Mouse (Mus musculus) embryonic facial prominence, embryonic 13.5 days (tissue): ENCODE data around the gene Aplf. TPM values are rescaled to one million over a fixed set of nuclear protein-coding genes. Genes with fewer than 3 reads are reported as not detected.

Source experiments
- ATAC-seq: fragments of 200-750 bp; cut with Nextera tagmentation; 2 replicates; pipeline ENCODE4 v1.8.0; 2017; ENCODE audit warnings: low read depth; ENCODE audit not compliant: insufficient number of reproducible peaks, insufficient read depth, low FRiP score, low TSS enrichment
- H3K27ac ChIP-seq: fragments of 300-500 bp; sonication (generic); 2 replicates; pipeline ENCODE4 v1.5.1; 2015; ENCODE audit warnings: moderate library complexity, mild to moderate bottlenecking, inconsistent platforms
- H3K27me3 ChIP-seq: fragments of 300-500 bp; sonication (generic); 2 replicates; pipeline ENCODE4 v1.6.1; 2015; ENCODE audit warnings: mild to moderate bottlenecking, inconsistent platforms
- H3K36me3 ChIP-seq: fragments of 300-500 bp; sonication (generic); 2 replicates; pipeline ENCODE4 v1.6.1; 2015; ENCODE audit warnings: mild to moderate bottlenecking, inconsistent platforms
- H3K4me1 ChIP-seq: fragments of 300-500 bp; sonication (generic); 2 replicates; pipeline ENCODE4 v1.6.1; 2015; ENCODE audit warnings: inconsistent platforms
- H3K4me2 ChIP-seq: fragments of 300-500 bp; sonication (generic); 2 replicates; pipeline ENCODE4 v1.6.1; 2015; ENCODE audit warnings: moderate library complexity, mild to moderate bottlenecking, inconsistent platforms
- H3K4me3 ChIP-seq: fragments of 300-500 bp; sonication (generic); 2 replicates; pipeline ENCODE4 v1.5.1; 2015; ENCODE audit warnings: mild to moderate bottlenecking, inconsistent platforms
- H3K9ac ChIP-seq: fragments of 300-500 bp; sonication (generic); 2 replicates; pipeline ENCODE4 v1.6.1; 2015; ENCODE audit warnings: mild to moderate bottlenecking, inconsistent platforms
- H3K9me3 ChIP-seq: fragments of 300-500 bp; sonication (generic); 2 replicates; pipeline ENCODE4 v1.6.1; 2016; ENCODE audit warnings: inconsistent platforms
- WGBS: fragments of 180-500 bp; shearing (Covaris S2); methylation state at CpG from one replicate; pipeline ENCODE4 v1.1.7; 2015; ENCODE audit warnings: mixed read lengths; 5-methylcytosine and 5-hydroxymethylcytosine counted together
- polyA plus RNA-seq: library from polyadenylated mRNA; unstranded; fragments of >200 nt; fragmentation: Nextera tagmentation; extraction: Ambion mirVana; gene quantifications from 2 replicates; pipeline ENCODE4 v1.2.1, GENCODE M21; 2015

Aplf gene
- polyA plus RNA-seq, 1 experiment from 2014 or later, result 14.9 TPM

DNA sequence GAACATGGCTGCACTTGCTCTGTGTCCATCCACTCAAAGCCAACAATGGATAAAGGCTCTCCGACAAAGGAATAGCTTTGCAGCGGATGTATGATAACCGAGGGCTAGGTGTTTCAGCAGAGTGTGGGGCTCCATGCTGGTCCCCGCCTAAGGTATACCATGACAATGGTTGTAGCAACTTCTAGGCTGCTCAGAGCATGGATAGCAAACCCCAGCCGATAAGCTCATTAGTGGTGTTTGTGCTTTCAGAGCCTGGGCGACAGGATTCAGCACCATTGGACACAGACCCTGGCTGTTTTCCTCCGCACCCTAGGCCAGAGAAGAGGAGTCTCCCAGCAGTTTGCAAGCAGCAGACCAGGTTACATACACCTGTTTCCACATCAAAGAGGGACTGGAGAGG lies 88.0 kb downstream of the Aplf start:
- Histone ChIP-seq H3K4me1 (peaks cover 3% of the 10 kb centered on the region; the same call in 1 of the 2 replicates), H3K9ac (no peak overlapping the region), H3K9me3 (no peaks in the 10 kb centered on the region), H3K4me3 (no peak overlapping the region), H3K27me3 (peaks cover 18% of the 10 kb centered on the region), H3K27ac (no peak overlapping the region), H3K4me2 (no peak overlapping the region), H3K36me3 (no peaks in the 10 kb centered on the region)
- no peak for ATAC-seq
- WGBS, result 88% methylated on average over 7 of the region's 7 CpGs

DNA sequence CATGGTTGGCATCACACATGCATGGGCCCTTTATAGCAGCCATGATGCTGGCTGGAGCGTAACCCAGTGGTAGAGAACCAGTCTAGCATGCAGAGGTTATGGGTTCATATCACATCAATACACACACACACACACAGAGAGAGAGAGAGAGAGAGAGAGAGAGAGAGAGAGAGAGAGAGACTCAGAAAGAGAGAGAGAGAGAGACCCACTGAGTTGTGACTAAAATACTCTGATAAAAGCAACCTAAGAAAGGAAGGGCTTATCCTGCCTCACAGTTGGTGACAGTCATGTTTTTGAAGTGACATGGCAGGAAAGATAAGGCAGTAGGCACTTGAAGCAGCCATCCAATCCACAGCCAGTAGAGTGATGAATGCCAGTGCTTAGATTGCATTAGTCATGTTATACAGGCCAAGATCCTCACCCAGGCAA lies 88.8 kb downstream of the Aplf start:
- no peak for ATAC-seq
- H3K27me3 ChIP-seq, result peaks cover 10% of the 10 kb centered on the region; the same call in 1 of the 2 replicates
- no peak overlapping the region for H3K4me2 ChIP-seq
- no peak overlapping the region for H3K9ac ChIP-seq
- no peak overlapping the region for H3K27ac ChIP-seq
- 83% methylated on average over 1 of the region's 1 CpGs for WGBS
- H3K4me1 ChIP-seq, result peaks cover 3% of the 10 kb centered on the region; the same call in 1 of the 2 replicates
- H3K4me3 ChIP-seq, result no peak overlapping the region
- no peaks in the 10 kb centered on the region for H3K36me3 ChIP-seq
- H3K9me3 ChIP-seq, result no peaks in the 10 kb centered on the region

DNA sequence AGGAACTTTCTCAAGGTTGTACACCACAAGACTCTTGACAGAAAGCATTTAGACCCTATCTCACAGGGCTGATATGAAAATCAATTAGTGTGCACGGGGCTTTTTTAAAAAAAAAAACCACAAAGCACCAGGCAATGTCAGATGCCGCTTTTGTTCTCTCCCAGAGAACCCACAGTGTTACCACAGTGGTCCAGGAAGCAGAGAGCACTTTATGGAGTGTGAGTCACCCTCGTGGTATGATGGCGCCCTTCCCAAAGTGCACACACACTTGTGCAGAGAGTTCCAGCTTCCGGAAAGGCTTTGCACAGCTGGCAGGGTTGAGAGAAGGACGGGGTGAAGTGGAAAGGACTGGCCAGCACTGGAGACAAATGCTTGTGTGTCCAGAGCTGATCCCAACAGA lies 89.5 kb downstream of the Aplf start:
- no peak overlapping the region for H3K9ac ChIP-seq
- no peak for ATAC-seq
- no peak overlapping the region for H3K4me2 ChIP-seq
- H3K9me3 ChIP-seq, result no peaks in the 10 kb centered on the region
- 66% methylated on average over 6 of the region's 6 CpGs for WGBS
- H3K4me3 ChIP-seq, result no peak overlapping the region
- peaks cover 3% of the 10 kb centered on the region; the same call in 1 of the 2 replicates for H3K4me1 ChIP-seq
- H3K27me3 ChIP-seq, result peaks cover 8% of the 10 kb centered on the region; the same call in 1 of the 2 replicates
- H3K27ac ChIP-seq, result no peak overlapping the region
- H3K36me3 ChIP-seq, result no peaks in the 10 kb centered on the region

DNA sequence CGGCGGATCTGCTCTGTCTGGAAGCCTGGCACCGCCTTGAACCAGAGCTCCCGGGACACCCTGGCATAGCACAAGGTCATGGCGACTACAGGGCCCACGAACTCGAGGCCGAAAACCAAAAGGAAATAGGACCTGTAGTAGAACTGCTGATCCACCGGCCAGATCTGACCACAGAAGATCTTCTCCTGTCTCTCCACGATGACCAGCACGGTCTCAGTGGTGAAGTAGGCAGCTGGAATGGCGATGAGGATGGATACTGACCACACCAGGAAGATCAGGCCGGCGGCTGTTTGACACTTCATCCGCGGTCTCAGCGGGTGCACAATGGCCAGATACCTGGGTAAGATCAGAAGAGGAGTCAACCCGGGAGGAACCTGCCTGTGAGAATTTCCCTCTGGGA lies 90.4 kb downstream of the Aplf start:
- no peak for ATAC-seq
- no peak overlapping the region for H3K4me2 ChIP-seq
- H3K36me3 ChIP-seq, result no peaks in the 10 kb centered on the region
- H3K9me3 ChIP-seq, result no peaks in the 10 kb centered on the region
- H3K9ac ChIP-seq, result no peak overlapping the region
- H3K4me3 ChIP-seq, result no peak overlapping the region
- H3K27me3 ChIP-seq, result peaks cover 2% of the 10 kb centered on the region; the same call in 1 of the 2 replicates
- no peak overlapping the region for H3K27ac ChIP-seq
- 88% methylated on average over 18 of the region's 18 CpGs for WGBS
- H3K4me1 ChIP-seq, result peaks cover 7% of the 10 kb centered on the region; the same call in 1 of the 2 replicates

DNA sequence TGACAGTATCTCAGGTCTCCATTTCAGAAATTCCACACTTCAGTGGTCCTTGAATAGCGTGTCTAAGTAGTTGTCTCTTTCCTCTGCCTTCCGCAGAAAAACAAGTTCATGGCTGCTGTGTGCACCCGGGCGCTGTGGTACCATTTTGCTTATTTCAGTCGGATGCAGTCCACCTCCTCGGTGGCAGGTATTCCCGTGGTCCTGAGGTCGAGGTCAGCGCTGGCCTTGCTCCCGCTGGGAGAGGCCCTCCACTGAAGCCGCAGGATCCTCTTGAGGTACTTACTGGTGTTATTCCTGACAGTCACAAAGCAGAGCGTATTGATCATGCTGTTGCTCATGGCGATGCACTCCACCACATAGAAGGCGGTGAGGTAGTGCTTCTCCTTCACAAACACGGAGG lies 90.9 kb downstream of the Aplf start:
- H3K9me3 ChIP-seq, result no peaks in the 10 kb centered on the region
- no peak for ATAC-seq
- H3K9ac ChIP-seq, result no peak overlapping the region
- H3K4me3 ChIP-seq, result no peak overlapping the region
- no peaks in the 10 kb centered on the region for H3K36me3 ChIP-seq
- H3K4me1 ChIP-seq, result peaks cover 10% of the 10 kb centered on the region; the same call in 1 of the 2 replicates
- H3K4me2 ChIP-seq, result no peak overlapping the region
- H3K27me3 ChIP-seq, result no peaks in the 10 kb centered on the region
- H3K27ac ChIP-seq, result no peak overlapping the region
- WGBS, result 87% methylated on average over 15 of the region's 15 CpGs

Other genes with a start within 250 kb of the Aplf start
- not detected in 2 replicates for gene Bmp10, start 243.2 kb downstream of the Aplf start, polyA plus RNA-seq
- gene Arhgap25, start 138.9 kb downstream of the Aplf start, polyA plus RNA-seq, result 5.7 and 7.1 TPM in 2 replicates
- 3.6 and 3.9 TPM in 2 replicates for gene Prokr1, start 81.5 kb downstream of the Aplf start, polyA plus RNA-seq
- gene Efcc1, start 58.7 kb upstream of the Aplf start, polyA plus RNA-seq, result 1.5 and 2.2 TPM in 2 replicates
- 1.8 and 2.5 TPM in 2 replicates for gene Gp9, start 105.9 kb upstream of the Aplf start, polyA plus RNA-seq
- gene Rab43, start 140.0 kb upstream of the Aplf start, polyA plus RNA-seq, result 8.3 and 10.0 TPM in 2 replicates
- 3.9 and 5.5 TPM in 2 replicates for gene Gm45140, start 163.6 kb upstream of the Aplf start, polyA plus RNA-seq
- gene Isy1, start 166.6 kb upstream of the Aplf start, polyA plus RNA-seq, result 51.5 and 58.6 TPM in 2 replicates
- gene Cnbp, start 178.9 kb upstream of the Aplf start, polyA plus RNA-seq, result 1,121 and 1,158 TPM in 2 replicates
- gene Copg1, start 215.6 kb upstream of the Aplf start, polyA plus RNA-seq, result 162 and 176 TPM in 2 replicates
- gene Hmces, start 241.7 kb upstream of the Aplf start, polyA plus RNA-seq, result 64.6 and 66.1 TPM in 2 replicates